Mouse (Mus musculus) heart, embryonic 14.5 days (tissue): Measurements from ENCODE around the gene Zbtb5. TPM values are rescaled to one million over a fixed set of nuclear protein-coding genes. Genes with fewer than 3 reads are reported as not detected.

Experiments
- ATAC-seq: fragments of 200-750 bp; cut with Nextera tagmentation; 2 replicates; pipeline ENCODE4 v1.8.0; 2017; ENCODE audit warnings: low read depth, moderate TSS enrichment; ENCODE audit not compliant: insufficient number of reproducible peaks, insufficient read depth, low FRiP score
- H3K27ac ChIP-seq, 2 experiments: fragments of 200-500 bp in 1 of 2; fragments of 300-500 bp in 1 of 2; sonication (generic) in 1 of 2; replicated peaks in 1 of 2; 2 replicates each; pipeline ENCODE4 v1.5.1; 2012 to 2014; ENCODE audit warnings: low read depth in 2 of 2, low read length in 2 of 2, control low read depth in 1 of 2, mild to moderate bottlenecking in 1 of 2, mixed read lengths in 1 of 2; ENCODE audit not compliant: control insufficient read depth in 1 of 2, insufficient read depth in 1 of 2
- H3K27me3 ChIP-seq: fragments of 300-500 bp; sonication (generic); 2 replicates; pipeline ENCODE4 v1.6.1; 2014; ENCODE audit warnings: mild to moderate bottlenecking, low read length, control low read depth; ENCODE audit not compliant: control insufficient read depth, insufficient read depth
- H3K36me3 ChIP-seq: fragments of 300-500 bp; sonication (generic); 2 replicates; pipeline ENCODE4 v1.6.1; 2014; ENCODE audit warnings: mild to moderate bottlenecking, control low read depth, low read length, mixed read lengths; ENCODE audit not compliant: control insufficient read depth, insufficient read depth
- H3K4me1 ChIP-seq, 2 experiments: fragments of 200-500 bp in 1 of 2; fragments of 300-500 bp in 1 of 2; sonication (generic) in 1 of 2; 2 replicates each; pipeline ENCODE4 v1.6.1; 2012 to 2014; ENCODE audit warnings: low read length in 2 of 2, control low read depth in 1 of 2, mixed read lengths in 1 of 2; ENCODE audit not compliant: control insufficient read depth in 2 of 2, insufficient read depth in 2 of 2
- H3K4me2 ChIP-seq: fragments of 300-500 bp; sonication (generic); 2 replicates; pipeline ENCODE4 v1.6.1; 2014; ENCODE audit warnings: mild to moderate bottlenecking, low read length
- H3K4me3 ChIP-seq, 2 experiments: fragments of 200-500 bp in 1 of 2; fragments of 300-500 bp in 1 of 2; sonication (generic) in 1 of 2; 2 replicates each; pipeline ENCODE4 v1.5.1; 2012 to 2014; ENCODE audit warnings: low read length in 2 of 2, mild to moderate bottlenecking in 2 of 2, control low read depth in 1 of 2, low read depth in 1 of 2, moderate library complexity in 1 of 2; ENCODE audit not compliant: control insufficient read depth in 1 of 2, insufficient read depth in 1 of 2
- H3K9ac ChIP-seq: fragments of 300-500 bp; sonication (generic); 2 replicates; pipeline ENCODE4 v1.6.1; 2014; ENCODE audit warnings: mild to moderate bottlenecking, low read length
- H3K9me3 ChIP-seq: fragments of 300-500 bp; sonication (generic); 2 replicates; pipeline ENCODE4 v1.6.1; 2016; ENCODE audit warnings: low read length, control low read depth; ENCODE audit not compliant: control insufficient read depth
- WGBS: fragments of 180-500 bp; shearing (Covaris S2); extraction: QIAGEN DNeasy Blood & Tissue Kit; methylation state at CpG from one replicate; pipeline ENCODE4 v1.1.7; 2014; 5-methylcytosine and 5-hydroxymethylcytosine counted together
- polyA plus RNA-seq: library from polyadenylated mRNA; unstranded; fragments of >200 nt; fragmentation: Nextera tagmentation; extraction: Ambion mirVana; gene quantifications from 2 replicates; pipeline ENCODE4 v1.2.1, GENCODE M21; 2014

Gene Zbtb5
- 17.2 and 17.6 TPM in 2 replicates for polyA plus RNA-seq

DNA sequence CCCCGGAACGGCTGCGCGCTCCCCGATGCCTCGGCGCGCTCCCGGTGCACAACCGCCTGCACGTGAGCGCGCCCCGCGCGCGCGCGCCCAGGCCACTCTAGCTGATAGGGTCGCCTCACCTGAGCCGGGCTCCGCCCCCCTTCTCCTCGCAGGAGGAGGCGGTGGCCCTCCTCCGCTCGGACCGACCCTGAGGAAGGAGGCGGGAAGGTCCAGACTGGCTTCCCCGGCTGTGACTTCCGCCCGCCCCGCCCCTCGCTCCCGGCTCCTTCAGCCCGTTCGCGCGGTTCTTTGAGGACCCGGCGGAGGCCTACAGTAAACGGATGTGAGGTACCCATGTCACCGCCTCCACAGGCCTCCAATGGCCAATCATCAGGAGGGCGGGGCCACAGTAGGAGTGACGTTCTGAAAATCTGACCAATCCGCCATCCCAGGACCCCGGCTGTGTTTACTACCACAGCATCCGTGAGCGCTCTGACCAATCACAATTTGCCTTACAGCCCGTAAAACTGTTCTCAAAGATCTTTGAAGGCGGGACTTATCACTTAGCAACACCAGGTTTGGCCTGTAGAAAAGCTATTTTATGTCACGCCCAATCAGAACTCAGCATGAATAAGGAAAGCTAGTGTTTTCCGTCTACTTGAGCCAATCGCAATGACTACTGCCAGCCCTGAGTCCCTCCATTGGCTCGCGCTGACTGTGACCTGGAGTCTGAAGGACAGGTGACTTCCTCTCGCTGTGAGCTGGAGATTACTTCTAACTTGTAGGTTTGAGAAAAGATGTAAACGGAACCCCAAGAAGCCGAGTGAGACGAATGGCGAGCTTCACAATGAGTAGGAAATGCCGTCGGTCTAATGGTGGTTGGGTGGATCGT, at the start of gene Zbtb5:
Gene Zbtb5, minus strand, starts transcription at position 308 of the 871 bp plus-strand sequence.
- H3K9me3 ChIP-seq = no peaks in the 10 kb centered on the region
- H3K4me1 ChIP-seq = peaks cover 8 to 23% of the 10 kb centered on the region in 2 experiments
- no peaks in the 10 kb centered on the region for H3K36me3 ChIP-seq
- peak within 1 kb of the TSS; percentile 86 for H3K4me2 ChIP-seq
- peak within 1 kb of the TSS; percentile 89 for H3K9ac ChIP-seq
- under 1% methylated on average over 59 of the region's 63 CpGs for WGBS
- H3K27ac ChIP-seq = peak within 1 kb of the TSS; percentile 94 to 97
- H3K27me3 ChIP-seq = no peaks in the 10 kb centered on the region
- peak within 1 kb of the TSS; percentile 82 to 93 for H3K4me3 ChIP-seq
- ATAC-seq = peak; percentile 99

DNA sequence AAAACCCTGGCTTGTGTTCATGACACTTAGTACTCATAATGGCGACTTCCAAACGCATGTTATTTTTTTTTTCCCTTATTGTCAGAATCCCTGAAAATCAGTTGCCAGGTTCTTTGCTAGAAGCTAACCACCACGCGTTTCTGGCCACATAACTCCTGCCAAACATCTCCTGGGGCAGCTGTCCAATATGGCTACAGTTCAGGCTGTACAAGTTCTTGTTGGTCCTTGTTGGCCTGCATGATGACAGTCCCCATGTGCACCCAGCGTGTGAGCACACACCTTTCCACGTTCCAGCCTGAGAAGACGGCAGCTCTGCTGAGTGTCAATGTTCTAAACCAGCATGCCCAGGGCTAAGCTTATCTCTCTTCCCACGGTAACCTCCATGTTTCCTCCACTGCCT, 43.2 kb upstream of the Zbtb5 start:
- ATAC-seq = no peak
- WGBS = 55% methylated on average over 8 of the region's 8 CpGs
- peak overlapping the region; percentile 28 to 31; a peak in 3 of 4 replicates for H3K27ac ChIP-seq
- no peak overlapping the region for H3K4me3 ChIP-seq
- H3K9me3 ChIP-seq = no peaks in the 10 kb centered on the region
- peaks cover 10% of the 10 kb centered on the region in 2 experiments for H3K4me1 ChIP-seq
- no peak overlapping the region for H3K4me2 ChIP-seq
- H3K27me3 ChIP-seq = no peaks in the 10 kb centered on the region
- peaks cover 48% of the 10 kb centered on the region for H3K36me3 ChIP-seq
- H3K9ac ChIP-seq = no peak overlapping the region

DNA sequence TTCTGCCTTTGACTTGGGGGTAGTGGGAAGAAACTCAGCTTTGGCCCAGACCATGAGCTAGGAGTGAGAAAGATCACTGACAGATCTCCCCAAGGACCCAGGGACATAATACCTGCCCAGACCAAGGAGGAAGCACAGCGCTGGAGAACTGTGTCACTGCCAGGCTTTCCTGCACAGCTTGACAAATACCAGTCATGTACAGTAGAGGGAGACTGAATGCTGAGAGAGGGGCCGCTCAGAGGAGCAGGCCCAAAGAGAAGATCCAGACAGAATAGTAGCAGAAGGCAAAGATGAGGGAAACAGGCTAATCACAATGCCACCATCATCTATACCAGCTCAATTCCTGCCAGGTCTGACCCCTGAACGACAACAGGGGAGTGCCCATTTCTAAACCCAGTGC, 42.6 kb upstream of the Zbtb5 start:
- Histone ChIP-seq H3K36me3 (peaks cover 47% of the 10 kb centered on the region), H3K9me3 (no peaks in the 10 kb centered on the region), H3K27ac (peak overlapping the region; percentile 28 to 31; a peak in 2 of 4 replicates), H3K4me2 (no peak overlapping the region), H3K4me3 (no peak overlapping the region), H3K9ac (no peak overlapping the region), H3K27me3 (no peaks in the 10 kb centered on the region), H3K4me1 (peaks cover 12 to 16% of the 10 kb centered on the region in 2 experiments)
- no peak for ATAC-seq
- WGBS = 38% methylated on average over 3 of the region's 3 CpGs

DNA sequence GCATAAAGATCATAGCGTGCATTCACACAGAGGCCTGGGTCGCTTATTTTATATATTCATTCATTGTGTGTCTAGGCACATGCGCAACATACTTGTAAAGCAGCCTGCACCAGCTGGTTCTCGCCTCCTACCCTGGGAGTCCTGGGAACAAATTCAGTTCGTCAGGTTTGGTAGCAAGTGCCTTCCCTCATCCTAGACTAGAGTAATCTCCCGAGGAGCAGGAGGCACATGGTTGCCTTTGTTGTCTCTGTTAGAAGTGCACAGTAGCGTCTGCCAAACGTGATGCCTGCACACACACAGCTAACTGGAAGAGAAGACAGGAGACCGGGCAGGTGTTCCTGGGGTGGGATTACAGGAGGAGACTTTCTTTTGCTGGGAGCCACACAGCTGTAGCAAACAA, 35.7 kb upstream of the Zbtb5 start:
- Histone ChIP-seq H3K4me1 (peaks cover 14 to 25% of the 10 kb centered on the region in 2 experiments), H3K4me3 (no peak overlapping the region), H3K36me3 (peaks cover 76% of the 10 kb centered on the region), H3K4me2 (no peak overlapping the region), H3K27ac (no peak overlapping the region), H3K27me3 (no peaks in the 10 kb centered on the region), H3K9ac (no peak overlapping the region), H3K9me3 (no peaks in the 10 kb centered on the region)
- no peak for ATAC-seq
- 80% methylated on average over 9 of the region's 9 CpGs for WGBS

GRCm38 (mm10) chr4:45047286-45047887, 35.2 kb upstream of the Zbtb5 start:
- WGBS = 82% methylated on average over 9 of the region's 9 CpGs
- peaks cover 14 to 25% of the 10 kb centered on the region in 2 experiments for H3K4me1 ChIP-seq
- no peak overlapping the region for H3K4me3 ChIP-seq
- no peak overlapping the region for H3K4me2 ChIP-seq
- no peaks in the 10 kb centered on the region for H3K9me3 ChIP-seq
- no peak overlapping the region for H3K9ac ChIP-seq
- H3K27ac ChIP-seq = peak overlapping the region in 1 of 2 experiments; percentile 82; a peak in 2 of 4 replicates
- peaks cover 79% of the 10 kb centered on the region for H3K36me3 ChIP-seq
- H3K27me3 ChIP-seq = no peaks in the 10 kb centered on the region
- no peak for ATAC-seq

DNA sequence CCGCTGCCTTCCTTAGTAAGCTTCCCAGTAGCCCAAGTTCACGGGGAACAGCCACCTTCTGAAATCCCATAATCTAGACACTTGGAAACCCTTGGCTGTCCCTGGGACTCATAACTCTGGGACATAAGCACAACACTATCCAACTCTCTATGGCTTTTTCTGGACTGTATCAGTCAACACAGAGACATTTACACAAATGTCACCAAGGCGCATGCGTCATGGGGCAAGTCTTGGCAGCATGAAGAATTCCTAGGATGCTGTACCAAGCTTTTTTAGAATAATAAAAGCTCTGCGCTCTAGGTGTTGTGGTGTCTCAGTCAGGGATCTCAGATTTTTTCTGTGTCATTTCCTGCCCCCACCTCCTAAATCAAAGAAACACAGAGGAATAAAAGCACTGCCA, 34.5 kb upstream of the Zbtb5 start:
- Histone ChIP-seq H3K27me3 (no peaks in the 10 kb centered on the region), H3K27ac (peak overlapping the region; percentile 76 to 82), H3K4me1 (peaks cover 14 to 25% of the 10 kb centered on the region in 2 experiments), H3K9me3 (no peaks in the 10 kb centered on the region), H3K9ac (no peak overlapping the region), H3K36me3 (peaks cover 84% of the 10 kb centered on the region), H3K4me3 (no peak overlapping the region), H3K4me2 (no peak overlapping the region)
- 57% methylated on average over 5 of the region's 5 CpGs for WGBS
- ATAC-seq = no peak

GRCm38 (mm10) chr4:45040795-45041194, 28.6 kb upstream of the Zbtb5 start:
- peaks cover 71% of the 10 kb centered on the region for H3K36me3 ChIP-seq
- H3K4me3 ChIP-seq = no peak overlapping the region
- H3K4me1 ChIP-seq = peaks cover 17 to 19% of the 10 kb centered on the region in 2 experiments
- H3K9ac ChIP-seq = no peak overlapping the region
- H3K27ac ChIP-seq = no peak overlapping the region
- no peaks in the 10 kb centered on the region for H3K27me3 ChIP-seq
- H3K9me3 ChIP-seq = no peaks in the 10 kb centered on the region
- WGBS = 82% methylated on average over 7 of the region's 7 CpGs
- H3K4me2 ChIP-seq = no peak overlapping the region
- no peak for ATAC-seq
